Mouse (Mus musculus) forebrain, embryonic 12.5 days (tissue): ENCODE measurements at regions not wholly inside any gene's neighbourhood (a gene's known extent, or its start where the extent isn't known, plus 50 kb on each side); places are given as distances from the start of the nearest gene placed in this dataset.
"Not testable (repeated sequence)": the region's sequence is repeated elsewhere in the genome, so short reads cannot be mapped to it uniquely, and the experiment has no call there.

Source experiments
- ATAC-seq: fragments of 200-750 bp; cut with Nextera tagmentation; 2 replicates; pipeline ENCODE4 v1.8.0; 2017; ENCODE audit warnings: moderate TSS enrichment; ENCODE audit not compliant: low FRiP score
- H3K27ac ChIP-seq: fragments of 300-500 bp; sonication (generic); 2 replicates; pipeline ENCODE4 v1.5.1; 2016; ENCODE audit warnings: mild to moderate bottlenecking
- H3K27me3 ChIP-seq: fragments of 300-500 bp; sonication (generic); 2 replicates; pipeline ENCODE4 v1.6.1; 2016; ENCODE audit warnings: mild to moderate bottlenecking
- H3K36me3 ChIP-seq: fragments of 300-500 bp; sonication (generic); replicated peaks from 2 replicates; pipeline ENCODE4 v1.6.1; 2016; ENCODE audit warnings: mild to moderate bottlenecking
- H3K4me1 ChIP-seq: fragments of 300-500 bp; sonication (generic); 2 replicates; pipeline ENCODE4 v1.6.1; 2016
- H3K4me2 ChIP-seq: fragments of 300-500 bp; sonication (generic); 2 replicates; pipeline ENCODE4 v1.6.1; 2016; ENCODE audit warnings: mild to moderate bottlenecking, moderate library complexity
- H3K4me3 ChIP-seq: fragments of 300-500 bp; sonication (generic); replicated peaks from 2 replicates; pipeline ENCODE4 v1.5.1; 2016; ENCODE audit warnings: mild to moderate bottlenecking
- H3K9ac ChIP-seq: fragments of 300-500 bp; sonication (generic); 2 replicates; pipeline ENCODE4 v1.6.1; 2016; ENCODE audit warnings: mild to moderate bottlenecking
- H3K9me3 ChIP-seq: fragments of 300-500 bp; sonication (generic); 2 replicates; pipeline ENCODE4 v1.6.1; 2016
- WGBS: fragments of 180-500 bp; shearing (Covaris S2); methylation state at CpG from one replicate; pipeline ENCODE4 v1.1.7; 2016; 5-methylcytosine and 5-hydroxymethylcytosine counted together

- not testable (repeated sequence) for H3K4me2 ChIP-seq, H3K27ac ChIP-seq, H3K4me3 ChIP-seq, H3K9ac ChIP-seq, ATAC-seq, H3K9me3 ChIP-seq, H3K27me3 ChIP-seq, H3K36me3 ChIP-seq, H3K4me1 ChIP-seq
- WGBS: 86% methylated on average over 2 of the region's 2 CpGs
These were observed 52.3 kb upstream of the Cttnbp2 start for GRCm38 (mm10) chr6:18566934-18567333.

GRCm38 (mm10) chr6:18569221-18569620, 54.6 kb upstream of the Cttnbp2 start:
- H3K36me3 ChIP-seq: no peaks in the 10 kb centered on the region
- no peaks in the 10 kb centered on the region for H3K4me1 ChIP-seq
- H3K4me2 ChIP-seq: no peak overlapping the region
- H3K4me3 ChIP-seq: no peak overlapping the region
- H3K9ac ChIP-seq: no peak overlapping the region
- 82% methylated on average over 2 of the region's 2 CpGs for WGBS
- no peak for ATAC-seq
- no peaks in the 10 kb centered on the region for H3K27me3 ChIP-seq
- H3K9me3 ChIP-seq: no peaks in the 10 kb centered on the region
- H3K27ac ChIP-seq: no peak overlapping the region

GRCm38 (mm10) chr6:18578501-18578900, 63.9 kb upstream of the Cttnbp2 start:
- ATAC-seq: peak; percentile 36; the same call in 1 of the 2 replicates
- no peak overlapping the region for H3K27ac ChIP-seq

GRCm38 (mm10) chr6:18589436-18589835, 74.8 kb upstream of the Cttnbp2 start:
- Histone ChIP-seq H3K27ac (no peak overlapping the region), H3K4me3 (no peak overlapping the region), H3K9me3 (no peaks in the 10 kb centered on the region), H3K4me1 (no peaks in the 10 kb centered on the region), H3K9ac (no peak overlapping the region), H3K27me3 (no peaks in the 10 kb centered on the region), H3K36me3 (no peaks in the 10 kb centered on the region), H3K4me2 (no peak overlapping the region)
- ATAC-seq: no peak

More at GRCm38 (mm10) chr6:18578501-18578900, 63.9 kb upstream of the Cttnbp2 start:
- Histone ChIP-seq H3K4me2 (no peak overlapping the region), H3K9me3 (no peaks in the 10 kb centered on the region), H3K9ac (no peak overlapping the region), H3K36me3 (no peaks in the 10 kb centered on the region), H3K27me3 (no peaks in the 10 kb centered on the region), H3K4me3 (no peak overlapping the region), H3K4me1 (no peaks in the 10 kb centered on the region)

- Histone ChIP-seq H3K9ac (no peak overlapping the region), H3K4me2 (no peak overlapping the region), H3K27ac (no peak overlapping the region), H3K4me3 (no peak overlapping the region), H3K9me3 (no peaks in the 10 kb centered on the region), H3K27me3 (no peaks in the 10 kb centered on the region), H3K36me3 (no peaks in the 10 kb centered on the region), H3K4me1 (no peaks in the 10 kb centered on the region)
- no peak for ATAC-seq
- 82% methylated on average over 5 of the region's 5 CpGs for WGBS
These were observed 82.0 kb upstream of the Cttnbp2 start for GRCm38 (mm10) chr6:18596680-18597079.

- Histone ChIP-seq H3K27me3 (no peaks in the 10 kb centered on the region), H3K9ac (no peak overlapping the region), H3K4me3 (no peak overlapping the region), H3K9me3 (0 out of 2 replicates have a peak, but pooled peaks cover 3% of the 10 kb centered on the region), H3K4me1 (no peaks in the 10 kb centered on the region), H3K4me2 (no peak overlapping the region), H3K36me3 (no peaks in the 10 kb centered on the region), H3K27ac (no peak overlapping the region)
- no peak for ATAC-seq
- WGBS: 85% methylated on average over 4 of the region's 4 CpGs
These were observed 85.0 kb upstream of the Cttnbp2 start for GRCm38 (mm10) chr6:18599626-18600025.

GRCm38 (mm10) chr6:18601926-18602325, 87.3 kb upstream of the Cttnbp2 start:
- no peak for ATAC-seq
- H3K4me2 ChIP-seq: no peak overlapping the region
- no peak overlapping the region for H3K4me3 ChIP-seq
- no peaks in the 10 kb centered on the region for H3K36me3 ChIP-seq
- 77% methylated on average over 7 of the region's 7 CpGs for WGBS
- H3K27me3 ChIP-seq: no peaks in the 10 kb centered on the region
- H3K9me3 ChIP-seq: 0 out of 2 replicates have a peak, but pooled peaks cover 6% of the 10 kb centered on the region
- no peak overlapping the region for H3K27ac ChIP-seq
- H3K9ac ChIP-seq: no peak overlapping the region
- no peaks in the 10 kb centered on the region for H3K4me1 ChIP-seq

GRCm38 (mm10) chr6:18621372-18622262, 107.0 kb upstream of the Cttnbp2 start:
- Histone ChIP-seq H3K9ac (no peak overlapping the region), H3K4me1 (peaks cover 5% of the 10 kb centered on the region), H3K9me3 (no peaks in the 10 kb centered on the region), H3K27me3 (no peaks in the 10 kb centered on the region), H3K36me3 (no peaks in the 10 kb centered on the region), H3K27ac (no peak overlapping the region), H3K4me3 (no peak overlapping the region), H3K4me2 (no peak overlapping the region)
- 51% methylated on average over 6 of the region's 6 CpGs for WGBS
- no peak for ATAC-seq

- H3K4me2 ChIP-seq: no peak overlapping the region
- WGBS: 72% methylated on average over 1 of the region's 1 CpGs
- no peaks in the 10 kb centered on the region for H3K27me3 ChIP-seq
- H3K9me3 ChIP-seq: no peaks in the 10 kb centered on the region
- no peak for ATAC-seq
- no peak overlapping the region for H3K4me3 ChIP-seq
- H3K9ac ChIP-seq: no peak overlapping the region
- H3K36me3 ChIP-seq: no peaks in the 10 kb centered on the region
- H3K4me1 ChIP-seq: no peaks in the 10 kb centered on the region
- H3K27ac ChIP-seq: no peak overlapping the region
These were observed 113.9 kb upstream of the Cttnbp2 start for GRCm38 (mm10) chr6:18628591-18628990.

GRCm38 (mm10) chr6:18633540-18634200, 119.0 kb upstream of the Cttnbp2 start:
- Histone ChIP-seq H3K27ac (no peak overlapping the region), H3K9ac (no peak overlapping the region), H3K36me3 (no peaks in the 10 kb centered on the region), H3K9me3 (no peaks in the 10 kb centered on the region), H3K4me1 (no peaks in the 10 kb centered on the region), H3K4me3 (no peak overlapping the region), H3K27me3 (no peaks in the 10 kb centered on the region), H3K4me2 (no peak overlapping the region)
- 87% methylated on average over 2 of the region's 2 CpGs for WGBS
- ATAC-seq: no peak

- ATAC-seq: no peak
- no peak overlapping the region for H3K27ac ChIP-seq
These were observed 125.2 kb upstream of the Cttnbp2 start for GRCm38 (mm10) chr6:18639712-18640383.

GRCm38 (mm10) chr6:18648898-18649591, 134.4 kb upstream of the Cttnbp2 start:
- WGBS: 71% methylated on average over 5 of the region's 5 CpGs

More at GRCm38 (mm10) chr6:18639712-18640383, 125.2 kb upstream of the Cttnbp2 start:
- Histone ChIP-seq H3K4me1 (no peaks in the 10 kb centered on the region), H3K4me2 (no peak overlapping the region), H3K9ac (no peak overlapping the region), H3K4me3 (no peak overlapping the region), H3K36me3 (no peaks in the 10 kb centered on the region), H3K27me3 (no peaks in the 10 kb centered on the region), H3K9me3 (no peaks in the 10 kb centered on the region)
- WGBS: 43% methylated on average over 3 of the region's 3 CpGs

More at GRCm38 (mm10) chr6:18648898-18649591, 134.4 kb upstream of the Cttnbp2 start:
- no peaks in the 10 kb centered on the region for H3K4me1 ChIP-seq
- ATAC-seq: peak; percentile 58; the same call in 1 of the 2 replicates
- H3K27me3 ChIP-seq: no peaks in the 10 kb centered on the region
- H3K9me3 ChIP-seq: no peaks in the 10 kb centered on the region
- H3K4me3 ChIP-seq: no peak overlapping the region
- no peaks in the 10 kb centered on the region for H3K36me3 ChIP-seq
- no peak overlapping the region for H3K27ac ChIP-seq
- no peak overlapping the region for H3K4me2 ChIP-seq
- H3K9ac ChIP-seq: no peak overlapping the region
